Mouse (Mus musculus) forebrain, postnatal 0 days (tissue): ENCODE measurements around the gene Hormad2. TPM values are rescaled to one million over a fixed set of nuclear protein-coding genes. Genes with fewer than 3 reads are reported as not detected.

Experiments used
- ATAC-seq: fragments of 200-750 bp; cut with Nextera tagmentation; 2 replicates; pipeline ENCODE4 v1.8.0; 2017; ENCODE audit warnings: mild to moderate bottlenecking, moderate library complexity
- DNase-seq: peaks from one replicate; pipeline ENCODE4 v3.0.0-alpha.2; 2015
- H3K27ac ChIP-seq: fragments of 300-500 bp; sonication (generic); 2 replicates; pipeline ENCODE4 v1.5.1; 2014; ENCODE audit warnings: low read depth, mild to moderate bottlenecking, antibody characterized with exemption, low read length, moderate library complexity, mixed read lengths
- H3K27me3 ChIP-seq: fragments of 300-500 bp; sonication (generic); 2 replicates; pipeline ENCODE4 v1.6.1; 2014; ENCODE audit warnings: mild to moderate bottlenecking, low read length, mixed read lengths; ENCODE audit not compliant: insufficient read depth
- H3K36me3 ChIP-seq: fragments of 300-500 bp; sonication (generic); 2 replicates; pipeline ENCODE4 v1.6.1; 2014; ENCODE audit warnings: mild to moderate bottlenecking, moderate library complexity; ENCODE audit not compliant: insufficient read depth
- H3K4me1 ChIP-seq: fragments of 300-500 bp; sonication (generic); 2 replicates; pipeline ENCODE4 v1.6.1; 2014; ENCODE audit warnings: antibody characterized with exemption; ENCODE audit not compliant: insufficient read depth
- H3K4me2 ChIP-seq: fragments of 300-500 bp; sonication (generic); 2 replicates; pipeline ENCODE4 v1.6.1; 2014; ENCODE audit warnings: low read depth, mild to moderate bottlenecking, moderate library complexity
- H3K4me3 ChIP-seq: fragments of 300-500 bp; sonication (generic); 2 replicates; pipeline ENCODE4 v1.5.1; 2014; ENCODE audit warnings: low read depth, low read length, mixed read lengths
- H3K9ac ChIP-seq: fragments of 300-500 bp; sonication (generic); 2 replicates; pipeline ENCODE4 v1.6.1; 2014; ENCODE audit warnings: mild to moderate bottlenecking
- H3K9me3 ChIP-seq: fragments of 300-500 bp; sonication (generic); 2 replicates; pipeline ENCODE4 v1.6.1; 2016; ENCODE audit warnings: low read length
- CTCF ChIP-seq: sonication (generic); IDR thresholded peaks from 2 replicates; pipeline ENCODE4 v1.5.1; 2016; ENCODE audit warnings: antibody characterized with exemption, control low read depth, low read depth
- WGBS: fragments of 180-500 bp; shearing (Covaris S2); extraction: QIAGEN DNeasy Blood & Tissue Kit; methylation state at CpG from one replicate; pipeline ENCODE4 v1.1.7; 2014; 5-methylcytosine and 5-hydroxymethylcytosine counted together
- polyA plus RNA-seq: library from polyadenylated mRNA; unstranded; fragments of >200 nt; fragmentation: Nextera tagmentation; extraction: Ambion mirVana; gene quantifications from 2 replicates; pipeline ENCODE4 v1.2.1, GENCODE M21; 2015
- total RNA-seq: library from RNA; depleted of rRNA; stranded (reverse); fragments of >200 nt; gene quantifications from 2 replicates; pipeline ENCODE4 v1.2.3, GENCODE M21; 2014

Gene Hormad2
- total and polyA plus RNA-seq, 2 experiments from 2014 or later: not detected

DNA sequence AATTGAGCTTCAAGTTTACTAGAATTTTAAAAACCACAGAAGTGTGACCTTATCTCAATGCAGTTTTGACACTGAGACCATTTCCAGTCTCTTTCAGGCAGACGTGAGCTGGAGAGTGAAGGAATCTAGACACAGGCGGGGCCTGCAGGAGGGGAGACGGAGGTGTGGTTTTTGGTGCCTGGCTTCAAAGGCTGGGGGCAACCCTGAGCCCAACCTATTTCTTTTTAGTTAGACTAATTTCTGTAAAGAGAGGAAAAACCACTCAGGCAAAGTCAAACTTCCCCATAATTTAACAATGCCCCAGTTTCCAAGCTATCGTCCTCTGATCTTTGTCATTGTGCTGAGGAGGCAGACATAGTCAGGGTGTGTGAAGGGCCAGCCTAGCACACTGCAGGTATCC is 97.0 kb downstream of the Hormad2 start:
- H3K4me2 ChIP-seq: no peak overlapping the region
- H3K4me1 ChIP-seq: no peaks in the 10 kb centered on the region
- H3K27ac ChIP-seq: no peak overlapping the region
- WGBS: 44% methylated on average over 4 of the region's 4 CpGs
- ATAC-seq (no peak), DNase-seq (no peak)
- no peak for TF ChIP-seq CTCF
- no peak overlapping the region for H3K9ac ChIP-seq
- no peaks in the 10 kb centered on the region for H3K9me3 ChIP-seq
- H3K4me3 ChIP-seq: no peak overlapping the region
- no peaks in the 10 kb centered on the region for H3K36me3 ChIP-seq
- H3K27me3 ChIP-seq: no peaks in the 10 kb centered on the region

- no peak for TF ChIP-seq CTCF
- Histone ChIP-seq H3K9ac (no peak overlapping the region), H3K27me3 (no peaks in the 10 kb centered on the region), H3K36me3 (no peaks in the 10 kb centered on the region), H3K4me1 (no peaks in the 10 kb centered on the region), H3K4me3 (no peak overlapping the region), H3K9me3 (no peaks in the 10 kb centered on the region), H3K27ac (no peak overlapping the region), H3K4me2 (no peak overlapping the region)
- 45% methylated on average over 7 of the region's 7 CpGs for WGBS
- no peak for DNase-seq
- ATAC-seq: no peak
These were observed 98.9 kb downstream of the Hormad2 start for GRCm38 (mm10) chr11:4342027-4342426.

DNA sequence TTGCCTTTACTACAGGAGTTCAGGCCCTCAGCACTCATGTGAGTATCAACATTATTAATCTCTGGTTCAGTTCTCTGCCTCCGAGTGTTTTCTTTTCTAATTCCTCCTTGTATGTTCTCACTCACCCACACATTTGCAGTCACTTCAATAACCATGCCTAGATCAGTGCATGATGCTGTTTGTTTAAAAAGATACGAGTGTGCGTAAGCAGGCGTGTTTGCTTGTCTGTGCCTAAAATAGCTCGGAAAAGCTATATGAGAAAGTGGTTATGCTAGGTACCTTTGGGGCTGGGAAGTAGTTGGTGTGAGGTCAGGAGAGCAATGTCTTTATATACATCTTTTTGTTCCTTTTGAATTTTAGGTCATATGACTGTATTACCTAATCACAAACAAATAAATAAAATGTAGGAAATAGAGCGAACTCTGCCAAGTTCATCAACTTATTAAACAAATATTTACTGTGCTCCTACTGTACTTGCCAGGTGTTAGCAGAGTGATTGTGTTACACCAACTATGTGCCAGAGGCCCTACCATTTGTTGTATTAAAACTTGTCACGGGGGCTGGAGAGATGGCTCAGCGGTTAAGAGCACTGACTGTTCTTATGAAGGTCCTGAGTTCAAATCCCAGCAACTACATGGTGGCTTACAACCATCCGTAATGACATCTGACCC is 100.7 kb downstream of the Hormad2 start:
- H3K4me1 ChIP-seq: no peaks in the 10 kb centered on the region
- H3K9me3 ChIP-seq: no peaks in the 10 kb centered on the region
- TF ChIP-seq CTCF: no peak
- no peak overlapping the region for H3K27ac ChIP-seq
- H3K27me3 ChIP-seq: no peaks in the 10 kb centered on the region
- ATAC-seq (no peak), DNase-seq (no peak)
- 89% methylated on average over 9 of the region's 9 CpGs for WGBS
- no peak overlapping the region for H3K4me3 ChIP-seq
- H3K4me2 ChIP-seq: no peak overlapping the region
- no peak overlapping the region for H3K9ac ChIP-seq
- no peaks in the 10 kb centered on the region for H3K36me3 ChIP-seq

DNA sequence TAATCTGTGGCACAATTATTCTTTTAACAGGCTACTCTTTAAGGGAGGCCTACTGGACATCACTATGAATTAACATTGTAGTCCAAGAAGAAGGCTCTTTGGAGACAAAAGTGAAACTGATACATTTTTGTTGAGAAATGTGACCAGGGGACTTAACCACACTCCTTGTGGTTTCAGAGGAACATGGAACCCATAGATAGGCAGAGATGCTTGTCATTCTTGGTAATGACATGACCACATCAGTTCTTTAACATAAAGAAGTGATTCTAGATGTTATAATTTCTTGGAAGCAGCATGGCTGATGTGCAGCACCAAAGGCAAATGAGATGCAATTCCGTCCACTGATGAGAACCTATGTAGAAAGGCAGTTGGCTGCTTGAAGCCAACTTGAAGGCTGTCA is 101.6 kb downstream of the Hormad2 start:
- Histone ChIP-seq H3K9me3 (no peaks in the 10 kb centered on the region), H3K4me1 (no peaks in the 10 kb centered on the region), H3K4me2 (no peak overlapping the region), H3K4me3 (no peak overlapping the region), H3K36me3 (no peaks in the 10 kb centered on the region), H3K9ac (no peak overlapping the region), H3K27ac (no peak overlapping the region), H3K27me3 (no peaks in the 10 kb centered on the region)
- WGBS: 97% methylated on average over 1 of the region's 1 CpGs
- no peak for TF ChIP-seq CTCF
- ATAC-seq (no peak), DNase-seq (no peak)

- no peaks in the 10 kb centered on the region for H3K9me3 ChIP-seq
- no peak for ATAC-seq
- 83% methylated on average over 8 of the region's 8 CpGs for WGBS
- no peaks in the 10 kb centered on the region for H3K4me1 ChIP-seq
- H3K27me3 ChIP-seq: no peaks in the 10 kb centered on the region
- no peak for DNase-seq
- H3K4me3 ChIP-seq: no peak overlapping the region
- H3K36me3 ChIP-seq: no peaks in the 10 kb centered on the region
- no peak overlapping the region for H3K27ac ChIP-seq
- no peak overlapping the region for H3K9ac ChIP-seq
- TF ChIP-seq CTCF: no peak
- no peak overlapping the region for H3K4me2 ChIP-seq
These were observed 104.1 kb downstream of the Hormad2 start for GRCm38 (mm10) chr11:4336693-4337283.

DNA sequence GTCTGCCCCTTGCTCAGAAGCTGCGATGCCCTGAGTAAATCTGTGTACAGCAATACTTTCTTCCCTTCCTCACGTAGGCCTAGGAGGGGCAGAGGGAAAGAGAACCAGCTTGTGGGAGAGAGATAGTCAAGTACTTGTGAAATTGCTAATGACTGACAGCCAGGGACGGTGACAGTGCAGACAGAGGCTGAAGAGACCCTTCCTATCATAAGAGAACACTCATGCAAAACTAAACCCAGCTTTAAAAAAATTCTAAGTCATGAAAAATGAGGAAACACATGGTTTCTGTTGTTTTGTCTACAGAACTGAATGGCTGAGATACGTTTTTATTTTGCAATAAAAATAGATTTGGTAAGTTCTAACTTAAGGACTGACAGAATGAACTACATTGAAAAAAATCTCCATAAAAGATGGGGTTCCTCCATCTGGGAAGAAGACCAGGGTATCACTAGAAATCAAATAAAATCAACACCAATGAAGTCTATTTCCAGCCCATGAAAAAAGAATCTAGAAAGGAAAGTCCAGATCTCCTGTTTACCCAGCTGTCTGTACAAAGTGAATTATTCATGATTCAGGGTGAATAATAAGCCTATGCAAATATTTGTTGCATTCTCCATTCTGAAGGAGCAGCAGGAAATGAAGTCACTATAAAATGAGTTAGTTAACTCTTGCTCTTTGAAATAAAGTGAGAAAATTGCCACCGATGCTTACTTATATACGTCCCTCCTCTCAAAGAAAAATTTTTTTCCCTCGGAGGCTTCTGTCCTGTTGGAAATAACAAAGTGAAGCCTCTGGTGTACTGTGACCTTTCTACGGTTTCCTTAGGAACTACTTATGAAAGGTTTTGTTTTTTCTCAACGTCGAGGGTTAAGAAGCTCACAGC is 104.9 kb downstream of the Hormad2 start:
- H3K9ac ChIP-seq: no peak overlapping the region
- H3K36me3 ChIP-seq: no peaks in the 10 kb centered on the region
- ATAC-seq: no peak
- DNase-seq: no peak
- TF ChIP-seq CTCF: no peak
- H3K27me3 ChIP-seq: no peaks in the 10 kb centered on the region
- H3K4me3 ChIP-seq: no peak overlapping the region
- no peak overlapping the region for H3K27ac ChIP-seq
- H3K4me1 ChIP-seq: no peaks in the 10 kb centered on the region
- H3K4me2 ChIP-seq: no peak overlapping the region
- WGBS: 48% methylated on average over 10 of the region's 10 CpGs
- H3K9me3 ChIP-seq: no peaks in the 10 kb centered on the region

DNA sequence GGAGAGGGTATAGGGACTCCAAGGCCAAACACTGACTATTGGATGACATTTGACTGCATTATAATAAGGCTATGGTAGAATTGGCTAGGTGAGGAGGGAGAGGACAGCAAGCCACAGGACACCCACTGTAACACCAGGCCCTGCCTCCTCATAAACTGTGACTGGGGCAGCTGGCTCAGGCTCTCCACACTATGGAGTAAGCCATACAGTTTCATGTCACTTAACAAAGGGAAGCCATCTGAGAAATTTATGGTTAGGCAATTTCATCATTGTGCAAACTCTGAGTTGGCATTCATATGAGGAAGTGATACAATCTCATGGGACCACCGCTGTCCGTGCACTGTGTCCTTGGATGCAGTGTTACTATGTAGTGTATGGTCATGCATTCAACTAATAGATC is 107.9 kb downstream of the Hormad2 start:
- H3K4me3 ChIP-seq: no peak overlapping the region
- H3K9ac ChIP-seq: no peak overlapping the region
- no peak for TF ChIP-seq CTCF
- no peak for DNase-seq
- no peaks in the 10 kb centered on the region for H3K36me3 ChIP-seq
- no peak overlapping the region for H3K4me2 ChIP-seq
- no peaks in the 10 kb centered on the region for H3K9me3 ChIP-seq
- no peak overlapping the region for H3K27ac ChIP-seq
- WGBS: 95% methylated on average over 2 of the region's 2 CpGs
- H3K4me1 ChIP-seq: no peaks in the 10 kb centered on the region
- no peaks in the 10 kb centered on the region for H3K27me3 ChIP-seq
- ATAC-seq: no peak
